Comparison of ENCODE assay signal across 8 mouse cellular contexts in the genomic region with DNA sequence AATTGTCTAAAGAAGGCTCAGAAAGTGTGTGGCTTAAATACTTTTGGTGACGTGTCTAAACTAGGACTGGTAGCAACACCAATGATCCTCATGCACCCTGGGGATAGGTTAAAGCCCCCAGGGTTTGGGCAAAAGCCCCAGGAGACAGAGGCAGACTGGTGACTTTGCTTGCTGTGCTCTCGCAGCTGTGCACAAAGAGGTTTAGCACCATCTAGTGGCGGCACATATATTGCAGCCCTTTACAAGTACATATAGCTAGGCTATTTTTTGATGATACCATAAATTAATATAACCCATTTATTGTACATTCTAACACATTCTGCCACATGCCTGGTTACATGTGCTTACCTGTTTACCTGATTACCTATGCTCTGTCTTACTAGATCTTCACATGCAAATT.
A peak's percentile ranks its signal among the peaks of the same experiment; 100 is the strongest.
DNase-seq lines count a peak whose midpoint lies in the region; ATAC-seq and TF ChIP-seq lines count a peak whose summit lies in the region.

No protein-coding gene starts in this region.

- H3K4me1 ChIP-seq in heart, embryonic 12.5 days (replicated peaks): no peaks in the 10 kb centered on the region
- H3K4me1 ChIP-seq in ES-E14 (ENCODE audit: control insufficient read depth in 2 of 2, insufficient read depth in 2 of 2, low read length in 2 of 2, poor library complexity in 1 of 2): no peaks in the 10 kb centered on the region
- no peaks in the 10 kb centered on the region for H3K4me1 ChIP-seq in lung, postnatal 0 days (ENCODE audit: insufficient read depth, low read depth, low read length)

- no peak for TF ChIP-seq EP300 in lung, postnatal 0 days (IDR thresholded peaks at IDR 0.05)

- no peak for ATAC-seq in heart, embryonic 12.5 days (ENCODE audit: insufficient number of reproducible peaks, low FRiP score)
- ATAC-seq in lung, postnatal 0 days: no peak

- H3K27me3 ChIP-seq in heart, embryonic 12.5 days (replicated peaks): no peaks in the 10 kb centered on the region
- no peaks in the 10 kb centered on the region for H3K27me3 ChIP-seq in lung, postnatal 0 days (replicated peaks; ENCODE audit: insufficient read depth, low read length)

- in situ Hi-C loops in ES-E14 (cut with MboI; ENCODE audit: low sequenced_read_pairs in 2 of 2, unreplicated experiment in 2 of 2): no loop called here

- DNase-seq in heart, adult 18-20 months: peak; percentile 17 to 67
- no peak for DNase-seq in ES-E14 (ENCODE audit: low read depth, low spot score)
- peak; percentile 65 for DNase-seq in cerebellum, postnatal 10 days
- DNase-seq in frontal cortex, postnatal 36 days (ENCODE audit: low spot score in 2 of 2): peak; percentile 26 to 61
- DNase-seq in layer of hippocampus, adult 11-12 months (ENCODE audit: low spot score): peak; percentile 71
- peak; percentile 20 for DNase-seq in lung, postnatal 0 days (ENCODE audit: low spot score)
- DNase-seq in right cerebral cortex, adult 2 months (ENCODE audit: low spot score in 2 of 2): peak; percentile 51 to 59

- H3K4me2 ChIP-seq in heart, embryonic 12.5 days: no peak overlapping the region
- H3K4me2 ChIP-seq in lung, postnatal 0 days (replicated peaks; ENCODE audit: low read depth, low read length): no peak overlapping the region

- H3K36me3 ChIP-seq in heart, embryonic 12.5 days: no peaks in the 10 kb centered on the region
- no peaks in the 10 kb centered on the region for H3K36me3 ChIP-seq in ES-E14 (ENCODE audit: control insufficient read depth, insufficient read depth, low read length, poor library complexity, severe bottlenecking)
- H3K36me3 ChIP-seq in lung, postnatal 0 days (ENCODE audit: insufficient read depth, low read length): no peaks in the 10 kb centered on the region

- 9% methylated on average over 3 of the region's 3 CpGs for WGBS in heart, embryonic 12.5 days
- WGBS in lung, postnatal 0 days: 3% methylated on average over 3 of the region's 3 CpGs

- H3K9ac ChIP-seq in heart, embryonic 12.5 days: no peak overlapping the region
- H3K9ac ChIP-seq in ES-E14 (ENCODE audit: insufficient read depth, low read depth, low read length, poor library complexity, severe bottlenecking): no peak overlapping the region
- no peak overlapping the region for H3K9ac ChIP-seq in lung, postnatal 0 days (replicated peaks; ENCODE audit: low read depth)

- H3K9me3 ChIP-seq in heart, embryonic 12.5 days (replicated peaks): 0 out of 2 replicates have a peak, but pooled peaks cover 4% of the 10 kb centered on the region
- H3K9me3 ChIP-seq in ES-E14 (ENCODE audit: control insufficient read depth, insufficient read depth, low read depth, low read length): no peaks in the 10 kb centered on the region
- H3K9me3 ChIP-seq in lung, postnatal 0 days (ENCODE audit: low read length): no peaks in the 10 kb centered on the region

- TF ChIP-seq CTCF in lung, postnatal 0 days (IDR thresholded peaks at IDR 0.05): peak; percentile 79

- H3K27ac ChIP-seq in heart, embryonic 12.5 days (ENCODE audit: poor library complexity, severe bottlenecking): no peak overlapping the region
- no peak overlapping the region for H3K27ac ChIP-seq in ES-E14 (ENCODE audit: insufficient read depth, low read depth, low read length, poor library complexity, severe bottlenecking)
- H3K27ac ChIP-seq in lung, postnatal 0 days (ENCODE audit: low read length): no peak overlapping the region

- no peak overlapping the region for H3K4me3 ChIP-seq in heart, embryonic 12.5 days
- no peak overlapping the region for H3K4me3 ChIP-seq in ES-E14 (ENCODE audit: insufficient read depth in 1 of 2, low read depth in 1 of 2, low read length in 2 of 2, poor library complexity in 1 of 2, severe bottlenecking in 1 of 2)
- no peak overlapping the region for H3K4me3 ChIP-seq in lung, postnatal 0 days (ENCODE audit: low read depth, low read length)

TF ChIP-seq in ES-E14, 5 proteins besides CTCF, POLR2A, EP300 and RAD21:
- peak; percentile 27; the same call in 1 of the 2 replicates for TF ChIP-seq ZC3H11A (IDR thresholded peaks at IDR 0.05; ENCODE audit: borderline replicate concordance, low read depth, low read length)
- no peak for TF ChIP-seq CHD2 (IDR thresholded peaks at IDR 0.05; ENCODE audit: low read depth, low read length)
- TF ChIP-seq HCFC1 (IDR thresholded peaks at IDR 0.05; ENCODE audit: borderline replicate concordance, insufficient read depth, low read length): no peak
